Mouse (Mus musculus) heart, postnatal 10 days (tissue): ENCODE results near the gene Fbxo4. TPM values are rescaled to one million over a fixed set of nuclear protein-coding genes. Genes with fewer than 3 reads are reported as not detected.

Experiments
- DNase-seq, 2 experiments: peaks; one replicate each; pipeline ENCODE4 v3.0.0; 2021
- intact Hi-C: fragments of 180-260 bp; cut with DNase I; formaldehyde crosslinking; loops from one replicate; pipeline ENCODE4 v1.15.1; 2025
- total RNA-seq, 2 experiments: library from RNA; stranded (reverse); gene quantifications; 2 replicates each; pipeline ENCODE4 v1.2.3; 2021

Gene Fbxo4
- total RNA-seq, 2 experiments from 2014 or later, result 10.4 to 13.3 TPM

- intact Hi-C loops, result loop anchor here (5.0 kb wide), 2 partner anchors 548 to 688 kb away; no protein-coding TSS in a partner anchor
- no peak for DNase-seq
Measured at GRCm38 (mm10) chr15:3984876-3985275, 5.5 kb upstream of the Fbxo4 start.

- no peak for DNase-seq
- intact Hi-C loops, result loop anchor here (5.0 kb wide), 1 partner anchor 545 kb away; no protein-coding TSS in a partner anchor
Measured at GRCm38 (mm10) chr15:3982732-3983131, 3.4 kb upstream of the Fbxo4 start.

- intact Hi-C loops, result loop anchor here (1.0 to 5.0 kb wide), 3 partner anchors 15 to 543 kb away; partner anchors contain the start of genes AW549877 and Oxct1
- DNase-seq, result no peak
Measured at GRCm38 (mm10) chr15:3979871-3980270, 498 bp upstream of the Fbxo4 start.

- intact Hi-C loops, result loop anchor here (5.0 kb wide), 1 partner anchor 49 kb away; the partner anchor contains the start of gene Oxct1
- no peak for DNase-seq
Measured at GRCm38 (mm10) chr15:3978279-3978678, 1.1 kb downstream of the Fbxo4 start.

DNA sequence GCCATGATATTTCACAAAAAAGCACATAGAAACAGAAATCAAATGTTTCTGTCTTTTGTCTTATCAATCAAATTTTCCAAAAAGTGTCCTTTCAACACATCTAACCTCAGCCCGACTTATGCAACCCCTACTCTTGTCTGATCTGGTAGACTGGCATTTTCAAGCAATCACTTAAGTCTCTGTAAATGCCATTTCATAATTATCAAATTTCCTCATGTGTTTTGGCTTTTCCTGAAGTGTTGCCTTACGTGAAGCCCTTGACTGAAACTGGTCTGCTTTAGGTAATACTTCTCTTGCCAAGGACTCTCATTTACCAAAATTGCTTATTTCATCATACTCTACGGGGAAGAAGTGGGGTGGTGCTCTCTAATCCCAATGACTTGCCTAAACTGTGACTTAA, 6.1 kb downstream of the Fbxo4 start:
- intact Hi-C loops, result no loop called here
- DNase-seq, result no peak

DNA sequence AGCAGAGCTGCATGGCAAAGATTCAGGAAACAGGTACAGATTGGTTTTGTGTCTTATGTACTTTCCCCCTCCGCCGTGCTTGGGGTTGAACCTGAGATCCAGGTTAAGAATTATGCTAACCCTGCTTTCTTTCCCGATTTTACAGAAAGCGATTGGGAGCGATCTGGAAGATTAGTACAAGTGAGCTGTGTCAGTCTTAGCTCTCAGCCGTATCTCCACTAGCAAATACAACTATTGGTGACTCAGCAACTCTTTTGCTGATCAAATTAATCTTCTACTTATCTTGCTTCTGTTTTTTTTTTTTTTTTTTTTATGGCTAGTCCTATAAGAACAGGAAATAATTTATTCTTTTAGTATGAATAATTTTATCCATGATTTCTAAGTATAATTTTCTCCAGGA, 9.2 kb downstream of the Fbxo4 start:
- no peak for DNase-seq
- intact Hi-C loops, result no loop called here

DNA sequence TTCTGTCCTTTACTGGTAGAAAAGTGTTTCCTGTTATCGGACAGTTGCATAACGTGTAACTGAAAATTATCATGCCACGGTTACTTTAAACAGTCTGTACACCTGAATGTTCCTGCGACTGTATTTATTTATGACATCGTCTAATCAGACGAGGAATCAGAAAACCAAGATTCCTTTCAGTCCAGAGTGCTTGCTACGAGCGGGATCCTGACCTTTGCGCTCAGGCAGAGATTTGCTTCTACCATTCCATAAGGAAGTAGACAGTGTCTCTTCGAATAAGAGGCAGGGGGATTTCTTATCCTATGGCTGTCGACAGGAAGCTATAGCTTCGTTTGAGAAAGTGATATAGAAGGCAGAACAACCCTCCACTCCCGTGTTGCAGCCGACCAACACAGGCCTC, 9.6 kb downstream of the Fbxo4 start:
- intact Hi-C loops, result no loop called here
- DNase-seq, result no peak

DNA sequence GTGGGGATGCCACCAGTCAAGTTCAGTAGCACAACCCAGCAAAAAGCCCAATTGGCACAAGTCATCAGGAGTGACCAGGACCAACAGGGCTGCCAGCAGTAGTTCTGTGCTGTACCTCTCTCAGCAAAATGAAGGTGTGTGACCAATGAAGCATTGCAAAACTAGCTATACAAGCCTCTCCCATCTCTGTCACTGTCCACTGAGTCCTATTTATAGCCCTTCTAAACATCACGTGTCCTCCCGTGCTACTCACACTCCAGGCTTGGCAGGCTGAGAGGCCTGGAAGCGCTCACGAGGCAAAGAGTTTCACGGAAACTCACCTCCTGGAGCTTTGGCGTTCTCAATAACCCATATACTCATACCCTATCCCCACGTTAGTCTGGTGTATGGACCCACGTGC, 17.1 kb downstream of the Fbxo4 start:
- peak; percentile 69 to 70 for DNase-seq
- intact Hi-C loops, result loop anchor here (5.0 kb wide), 1 partner anchor 65 kb away; the partner anchor contains the start of gene Oxct1

GRCm38 (mm10) chr15:3960094-3960493, 19.3 kb downstream of the Fbxo4 start:
- intact Hi-C loops, result loop anchor here (5.0 kb wide), 1 partner anchor 67 kb away; the partner anchor contains the start of gene Oxct1
- no peak for DNase-seq

DNA sequence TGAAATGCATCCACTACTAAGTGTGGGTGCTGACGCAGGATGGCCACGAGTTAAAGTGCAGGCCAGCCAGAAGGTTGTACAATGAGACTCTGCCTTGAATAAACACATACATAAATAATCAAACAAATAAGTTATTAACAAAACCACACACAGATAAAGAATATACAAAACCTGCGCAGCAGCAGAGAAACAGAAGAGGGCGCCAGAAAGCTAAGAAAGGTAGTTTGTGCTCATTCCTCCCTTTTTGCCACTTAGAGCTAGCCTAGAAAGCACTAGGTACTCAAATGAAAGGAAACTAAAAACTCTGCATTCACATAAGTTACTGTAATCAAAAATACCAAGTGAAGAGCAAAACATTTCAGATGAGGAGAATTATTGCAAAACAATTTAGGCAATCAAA, 21.4 kb downstream of the Fbxo4 start:
- DNase-seq, result peak; percentile 60 to 75
- intact Hi-C loops, result loop anchor here (1.0 kb wide), 1 partner anchor 85 kb away; no protein-coding TSS in a partner anchor

- no peak for DNase-seq
- intact Hi-C loops, result no loop called here
Measured at GRCm38 (mm10) chr15:3954971-3955370, 24.4 kb downstream of the Fbxo4 start.

DNA sequence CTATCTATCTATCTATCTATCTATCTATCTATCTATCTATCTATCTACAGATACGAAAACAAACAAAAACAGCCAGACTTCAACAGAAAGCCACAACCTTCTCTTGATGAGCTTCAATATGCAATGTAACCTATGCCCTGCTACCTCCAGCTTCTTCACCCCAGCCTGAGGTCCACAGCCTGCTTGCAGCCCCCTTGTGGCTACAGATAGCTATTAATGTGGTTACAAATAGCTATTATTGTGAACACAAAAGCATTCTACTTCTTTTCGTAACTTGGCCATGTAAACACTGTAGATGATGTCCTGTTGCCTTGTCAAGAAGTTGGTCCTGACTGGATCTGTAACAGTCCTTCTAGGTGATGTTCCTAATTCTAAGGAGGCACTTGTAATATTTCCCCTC, 41.2 kb downstream of the Fbxo4 start:
- intact Hi-C loops, result loop anchor here (10.0 kb wide), 1 partner anchor 643 kb away; no protein-coding TSS in a partner anchor
- DNase-seq, result peak in 1 of 2 experiments; percentile 7

DNA sequence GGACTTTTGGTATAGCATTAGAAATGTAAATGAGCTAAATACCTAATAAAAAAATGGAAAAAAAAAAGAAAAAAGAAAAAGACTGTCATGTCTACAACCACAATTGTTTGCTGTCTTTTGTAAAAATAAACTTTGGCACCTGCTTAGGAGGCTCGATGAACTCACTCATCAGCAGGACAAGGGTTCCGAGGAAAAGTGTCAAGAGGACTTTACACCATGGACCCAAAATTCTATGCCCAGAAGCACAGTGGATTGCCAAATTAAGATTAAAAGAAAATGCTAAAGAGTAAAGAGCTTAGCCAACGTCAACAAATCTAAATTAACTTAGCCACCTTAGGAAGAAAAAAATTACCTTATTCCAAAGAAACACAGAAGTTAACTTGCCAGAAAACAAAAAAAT, 43.3 kb downstream of the Fbxo4 start:
- no peak for DNase-seq
- intact Hi-C loops, result loop anchor here (10.0 kb wide), 1 partner anchor 641 kb away; no protein-coding TSS in a partner anchor

- intact Hi-C loops, result loop anchor here (10.0 kb wide), 1 partner anchor 639 kb away; no protein-coding TSS in a partner anchor
- no peak for DNase-seq
Measured at GRCm38 (mm10) chr15:3933466-3933865, 45.9 kb downstream of the Fbxo4 start.

DNA sequence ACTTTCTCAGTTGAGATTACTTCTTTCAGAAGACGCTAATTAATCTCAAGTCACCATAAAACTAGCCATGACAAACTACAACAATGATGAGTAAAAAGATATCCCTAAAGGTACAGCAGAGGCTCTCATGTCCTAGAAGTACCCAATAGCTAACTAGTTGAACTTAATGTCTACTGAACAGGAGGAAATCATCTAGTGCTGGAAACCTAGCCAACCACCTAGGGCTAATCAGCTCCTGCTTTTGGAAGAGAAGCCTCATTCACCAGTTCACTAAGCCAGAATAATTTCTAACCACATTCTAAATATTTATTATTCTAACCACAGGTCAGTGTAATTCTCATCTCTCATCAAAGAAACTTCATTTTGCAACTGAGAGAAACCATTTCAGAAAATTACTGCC, 47.4 kb downstream of the Fbxo4 start:
- intact Hi-C loops, result loop anchor here (10.0 kb wide), 1 partner anchor 637 kb away; no protein-coding TSS in a partner anchor

More for the DNA sequence above, 47.4 kb downstream of the Fbxo4 start:
- no peak for DNase-seq

Other genes starting within 250 kb of the Fbxo4 start
- 10 to 100 TPM; 24.7 to 25.4 TPM for gene AW549877, start 16.2 kb upstream of the Fbxo4 start, total RNA-seq
- gene Oxct1, start 46.8 kb upstream of the Fbxo4 start, total RNA-seq, result 100 to 1,000 TPM; 229 to 262 TPM